Mouse (Mus musculus): ENCODE results near the gene Fam172a.
"Not testable (repeated sequence)": the region's sequence is repeated elsewhere in the genome, so short reads cannot be mapped to it uniquely, and the experiment has no call there.

The Fam172a gene

DNA sequence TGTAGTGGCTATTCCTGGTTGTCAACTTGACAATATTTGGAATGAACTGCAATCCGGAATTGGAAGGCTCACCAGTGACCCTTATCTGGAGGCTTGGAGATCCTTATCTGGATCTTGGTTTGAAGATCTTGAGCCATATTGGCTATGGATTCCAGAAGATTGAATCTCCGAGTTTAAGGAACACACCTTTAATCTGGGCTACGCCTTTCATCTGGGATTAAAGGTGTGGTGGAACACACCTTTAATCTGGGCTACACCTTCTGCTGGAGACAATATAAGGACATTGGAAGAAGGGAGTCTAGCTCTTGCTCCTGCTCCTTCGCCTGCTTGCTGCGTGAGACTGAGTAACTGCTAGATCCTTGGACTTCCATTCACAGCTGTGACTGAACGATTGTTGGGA is at the start of gene Fam172a:
Gene Fam172a, plus strand, starts transcription at position 301 of the 400 bp plus-strand sequence.
- DNase-seq (ENCODE audit: inconsistent age in 2 of 2, low spot score in 1 of 2) = not testable (repeated sequence)

- no peak for DNase-seq (ENCODE audit: inconsistent age in 2 of 2, low spot score in 1 of 2)
Measured at GRCm38 (mm10) chr13:77688651-77689050, 13.2 kb upstream of the Fam172a start.

DNA sequence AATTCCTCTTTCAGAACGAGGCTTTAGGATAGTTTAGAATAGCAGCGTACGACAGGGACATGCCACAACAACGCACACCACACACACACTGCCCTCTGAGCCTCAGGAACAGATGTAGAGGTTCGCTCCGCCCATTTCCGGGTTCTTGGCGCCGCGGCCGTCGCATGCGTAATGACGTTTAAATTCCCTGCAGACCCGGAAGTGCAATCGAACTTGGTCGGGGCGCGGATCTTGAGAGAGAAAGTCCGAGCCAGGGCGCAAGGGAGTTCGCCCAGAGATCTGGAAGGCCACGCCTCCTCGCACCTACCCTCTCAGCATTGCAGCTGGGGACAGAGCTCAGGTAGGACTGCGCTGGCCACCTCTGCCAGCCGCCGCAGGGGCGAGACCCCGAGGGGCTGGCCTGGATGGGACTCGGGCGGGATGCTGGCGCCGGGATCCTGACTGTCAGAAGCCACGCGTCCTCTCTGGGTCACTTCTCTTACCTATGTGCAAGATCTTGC is 6.7 kb downstream of the Fam172a start:
- DNase-seq (ENCODE audit: inconsistent age in 2 of 2, low spot score in 1 of 2) = peak; percentile 93 to 97

- no peak for DNase-seq (ENCODE audit: inconsistent age in 2 of 2, low spot score in 1 of 2)
Measured at GRCm38 (mm10) chr13:77717499-77717898, 15.7 kb downstream of the Fam172a start.

DNA sequence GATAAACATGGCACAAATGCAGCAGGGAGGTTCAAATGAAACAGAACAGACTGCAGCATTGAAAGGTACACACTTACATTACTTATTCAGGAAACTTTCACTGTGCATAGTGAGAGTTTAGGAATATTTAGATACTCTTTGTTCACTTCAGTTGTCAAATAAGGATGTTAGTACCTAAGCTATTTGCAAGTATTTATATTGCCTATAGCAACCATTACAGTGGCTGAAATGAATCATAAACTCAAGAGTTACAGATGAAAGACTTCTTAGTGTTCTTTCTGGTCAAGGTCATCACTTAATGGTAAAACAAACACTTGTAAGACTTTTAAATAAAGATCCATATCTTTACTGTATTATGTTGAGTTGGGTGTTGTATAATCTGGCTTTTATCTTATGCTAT is 41.0 kb downstream of the Fam172a start:
- DNase-seq (ENCODE audit: inconsistent age in 2 of 2, low spot score in 1 of 2) = no peak

GRCm38 (mm10) chr13:77777606-77778005 is 75.8 kb downstream of the Fam172a start:
- no peak for DNase-seq (ENCODE audit: inconsistent age in 2 of 2, low spot score in 1 of 2)

- DNase-seq (ENCODE audit: inconsistent age in 2 of 2, low spot score in 1 of 2) = not testable (repeated sequence)
Measured at GRCm38 (mm10) chr13:77807341-77807740, 105.5 kb downstream of the Fam172a start.

- no peak for DNase-seq (ENCODE audit: inconsistent age in 2 of 2, low spot score in 1 of 2)
Measured at GRCm38 (mm10) chr13:77810449-77810848, 108.6 kb downstream of the Fam172a start.

- no peak for DNase-seq (ENCODE audit: inconsistent age in 2 of 2, low spot score in 1 of 2)
Measured at GRCm38 (mm10) chr13:77826138-77826537, 124.3 kb downstream of the Fam172a start.

DNA sequence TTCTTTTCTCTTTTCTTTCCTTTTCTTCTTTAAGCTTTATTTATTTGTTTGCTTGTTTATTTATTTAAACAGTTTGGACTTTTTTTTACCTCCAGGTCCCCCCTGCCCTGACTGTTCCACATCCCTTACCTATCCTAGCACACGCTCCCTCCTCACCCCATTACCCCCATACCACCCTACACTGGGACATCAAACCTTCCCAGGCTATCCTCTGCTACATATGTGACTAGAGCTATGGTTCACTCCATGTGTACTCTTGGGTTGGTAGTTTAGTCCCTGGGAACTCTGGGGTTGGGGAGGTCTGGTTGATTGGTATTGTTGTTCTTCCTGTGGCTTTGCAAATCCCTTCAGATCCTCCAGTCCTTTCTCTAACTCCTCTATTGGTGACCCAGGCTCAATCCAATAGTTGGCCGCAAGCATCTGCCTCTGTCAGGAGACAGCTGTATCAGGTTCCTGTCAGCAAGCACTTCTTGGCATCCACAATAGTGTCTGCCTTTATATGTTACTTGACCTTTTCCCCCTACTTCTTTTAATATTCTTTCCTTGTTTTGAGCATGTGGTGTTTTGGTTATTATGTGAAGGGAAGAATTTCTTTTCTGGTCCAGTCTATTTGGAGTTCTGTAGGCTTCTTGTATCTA is 141.3 kb downstream of the Fam172a start:
- DNase-seq (ENCODE audit: inconsistent age in 2 of 2, low spot score in 1 of 2) = no peak

DNA sequence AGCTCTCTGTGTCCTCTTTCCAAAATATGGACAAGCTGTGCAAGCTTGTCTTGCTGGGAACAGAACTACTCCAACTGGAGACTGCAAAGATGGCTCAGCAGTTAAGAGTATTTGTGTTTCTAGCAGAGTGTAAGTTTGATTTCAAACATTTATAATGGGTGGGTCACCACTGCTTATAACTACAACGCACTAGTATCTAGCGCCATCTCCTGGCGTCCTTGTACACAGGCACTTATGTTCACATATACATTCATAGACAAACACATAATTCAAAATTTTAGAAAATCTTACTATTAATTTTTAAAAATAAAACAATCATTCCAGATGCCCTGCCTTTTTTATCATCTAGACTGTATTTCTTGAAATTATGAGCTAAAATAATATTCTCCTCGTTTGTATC is 147.0 kb downstream of the Fam172a start:
- no peak for DNase-seq (ENCODE audit: inconsistent age in 2 of 2, low spot score in 1 of 2)

- peak in 1 of 2 experiments; percentile 40 for DNase-seq (ENCODE audit: inconsistent age in 2 of 2, low spot score in 1 of 2)
Measured at GRCm38 (mm10) chr13:77864804-77865203, 163.0 kb downstream of the Fam172a start.

DNA sequence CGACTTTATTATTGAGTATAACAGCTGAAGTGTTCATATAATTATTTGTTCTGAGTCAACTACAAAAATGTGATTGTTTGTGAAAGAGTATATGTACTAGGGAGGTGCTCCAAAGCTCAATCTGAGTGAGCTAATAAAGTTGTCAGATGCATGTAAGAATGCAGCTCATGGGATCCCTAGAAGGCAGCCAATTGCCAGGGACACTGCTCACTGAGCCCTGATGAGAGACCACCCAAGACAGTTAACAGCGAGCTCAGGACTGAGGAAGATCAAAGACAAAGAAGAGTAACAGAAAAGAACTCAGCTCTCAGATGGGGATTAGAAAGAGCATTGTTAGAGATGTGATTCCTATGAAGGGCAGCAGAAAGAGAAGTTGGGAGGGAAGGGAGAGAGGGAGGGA is 166.5 kb downstream of the Fam172a start:
- DNase-seq (ENCODE audit: inconsistent age in 2 of 2, low spot score in 1 of 2) = no peak

- no peak for DNase-seq (ENCODE audit: inconsistent age in 2 of 2, low spot score in 1 of 2)
Measured at GRCm38 (mm10) chr13:77878120-77878519, 176.3 kb downstream of the Fam172a start.

GRCm38 (mm10) chr13:77878545-77878944 is 176.7 kb downstream of the Fam172a start:
- DNase-seq (ENCODE audit: inconsistent age in 2 of 2, low spot score in 1 of 2) = no peak

- peak in 1 of 2 experiments; percentile 27 for DNase-seq (ENCODE audit: inconsistent age in 2 of 2, low spot score in 1 of 2)
Measured at GRCm38 (mm10) chr13:77897619-77898018, 195.8 kb downstream of the Fam172a start.

DNA sequence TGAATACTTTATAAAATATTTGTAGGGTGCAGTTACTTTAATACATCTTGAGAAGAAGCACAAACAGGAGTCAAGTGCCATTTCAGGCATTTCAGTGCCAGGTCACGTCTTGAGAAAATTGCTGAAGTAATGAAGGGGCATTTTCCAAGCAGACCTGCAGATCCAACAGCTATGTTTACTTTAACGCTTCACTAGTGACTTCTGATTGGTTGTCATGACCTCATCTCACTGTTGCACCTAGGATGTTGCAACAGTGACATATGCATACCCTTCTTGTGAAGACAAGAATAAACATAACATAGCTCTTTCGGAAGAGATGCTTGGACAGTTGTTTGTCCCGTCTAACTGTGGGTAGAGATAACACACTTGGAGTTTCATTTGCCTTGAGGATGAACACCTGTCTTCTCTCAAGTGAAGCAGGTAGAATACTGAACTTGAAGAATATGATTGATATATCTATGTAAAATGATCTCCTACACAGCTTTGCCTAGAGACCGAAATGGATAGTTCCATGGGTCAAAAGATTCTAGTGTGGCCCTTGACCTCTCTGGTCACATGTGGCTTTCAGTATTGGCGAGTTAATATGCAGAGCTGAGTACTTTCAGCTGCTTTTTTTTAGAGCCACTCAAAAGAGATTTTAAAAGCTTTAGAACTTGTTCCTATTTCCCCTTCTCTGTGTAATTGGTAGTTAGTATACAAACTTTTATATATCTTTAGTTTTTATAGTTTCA is 196.4 kb downstream of the Fam172a start:
- DNase-seq (ENCODE audit: inconsistent age in 2 of 2, low spot score in 1 of 2) = no peak

DNA sequence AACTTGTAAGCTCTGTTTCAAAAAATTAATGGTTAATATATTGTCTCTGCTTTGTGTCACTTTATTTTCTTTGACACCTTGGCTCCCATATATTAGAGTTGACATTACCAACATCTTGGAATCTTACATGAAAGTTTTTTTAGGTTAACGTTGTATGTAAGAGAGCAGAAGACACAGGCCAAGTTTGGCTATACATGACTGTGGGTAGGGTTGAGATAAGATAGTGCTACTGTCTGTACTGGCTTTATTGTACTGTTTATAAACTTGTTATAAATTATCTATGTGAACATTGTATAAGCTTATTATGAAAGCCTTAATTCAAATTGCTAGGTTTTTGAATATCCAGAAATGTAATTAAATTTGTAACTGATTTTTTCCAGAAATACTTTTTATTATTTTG is 197.9 kb downstream of the Fam172a start:
- no peak for DNase-seq (ENCODE audit: inconsistent age in 2 of 2, low spot score in 1 of 2)

DNA sequence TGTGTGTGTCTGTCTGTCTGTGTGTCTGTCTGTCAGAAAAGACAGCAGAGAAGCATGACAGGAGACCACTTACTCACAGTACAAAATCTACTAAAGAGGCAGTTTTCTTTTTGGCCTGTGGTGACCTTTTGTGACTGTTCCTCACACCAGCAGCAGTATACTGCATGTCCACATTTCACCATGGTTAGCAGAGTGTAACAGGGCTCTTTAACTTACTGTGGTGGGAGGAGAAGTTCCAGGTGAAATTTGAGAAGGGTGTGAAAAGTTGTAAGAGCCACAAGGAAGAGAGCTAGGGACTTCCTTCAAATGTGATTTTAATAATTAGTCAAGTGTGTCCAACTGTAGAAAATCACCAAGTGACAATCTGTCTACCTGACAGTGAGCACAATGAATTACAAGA is 199.0 kb downstream of the Fam172a start:
- DNase-seq (ENCODE audit: inconsistent age in 2 of 2, low spot score in 1 of 2) = no peak

DNA sequence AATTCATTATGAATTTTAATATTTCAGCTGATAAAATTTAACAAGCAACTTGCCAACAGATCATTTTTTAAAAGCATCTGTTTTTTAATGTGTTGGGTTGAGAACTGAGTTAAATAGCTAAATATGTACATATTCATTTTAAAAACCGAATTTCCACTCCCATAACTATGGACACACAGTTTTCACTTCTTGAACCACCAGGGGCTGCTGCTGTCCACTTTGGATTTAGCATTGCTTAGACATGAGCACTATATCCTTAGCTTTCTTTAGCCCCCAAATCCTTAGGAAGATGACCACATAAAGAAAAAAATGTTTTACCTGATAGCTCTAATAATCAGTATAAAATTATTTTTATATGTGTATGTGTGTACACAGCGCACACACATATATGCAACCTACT is 207.4 kb downstream of the Fam172a start:
- no peak for DNase-seq (ENCODE audit: inconsistent age in 2 of 2, low spot score in 1 of 2)

GRCm38 (mm10) chr13:77922834-77923233 is 221.0 kb downstream of the Fam172a start:
- no peak for DNase-seq (ENCODE audit: inconsistent age in 2 of 2, low spot score in 1 of 2)

DNA sequence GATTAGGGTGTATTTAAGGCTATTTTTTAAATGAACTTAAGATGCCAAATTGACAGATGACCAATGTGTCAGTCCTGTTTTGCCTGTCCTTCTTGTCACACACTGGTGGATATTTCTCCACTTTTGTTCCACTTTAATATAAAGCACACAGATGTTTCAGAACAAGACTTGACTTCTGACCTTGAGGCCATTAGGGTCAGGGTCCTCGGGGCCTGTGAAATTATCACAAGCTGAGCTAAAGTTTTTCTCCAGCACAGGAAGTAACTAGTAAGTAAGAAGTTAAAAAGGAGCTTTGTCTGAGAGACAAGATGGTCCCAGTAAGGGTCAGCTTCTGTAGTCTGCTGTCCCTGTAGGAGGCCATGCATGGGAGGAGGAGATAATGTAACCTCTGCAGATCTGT is 255.8 kb downstream of the Fam172a start:
- no peak for DNase-seq (ENCODE audit: inconsistent age in 2 of 2, low spot score in 1 of 2)
